Mouse (Mus musculus) testis, adult 2 months (tissue): Measurements from ENCODE around the gene Slit1.

Source experiments
- CTCF ChIP-seq: fragments of 200-500 bp; IDR thresholded peaks from 2 replicates; pipeline ENCODE4 v1.5.1; 2012; ENCODE audit warnings: low read depth, mild to moderate bottlenecking, inconsistent platforms, low read length, moderate library complexity; ENCODE audit not compliant: control insufficient read depth, insufficient read depth, insufficient replicate concordance
- POLR2A ChIP-seq: fragments of 200-500 bp; IDR thresholded peaks from 2 replicates; pipeline ENCODE4 v1.6.1; 2012; ENCODE audit warnings: low read depth, mild to moderate bottlenecking, inconsistent platforms, low read length, moderate library complexity; ENCODE audit not compliant: control insufficient read depth

DNA sequence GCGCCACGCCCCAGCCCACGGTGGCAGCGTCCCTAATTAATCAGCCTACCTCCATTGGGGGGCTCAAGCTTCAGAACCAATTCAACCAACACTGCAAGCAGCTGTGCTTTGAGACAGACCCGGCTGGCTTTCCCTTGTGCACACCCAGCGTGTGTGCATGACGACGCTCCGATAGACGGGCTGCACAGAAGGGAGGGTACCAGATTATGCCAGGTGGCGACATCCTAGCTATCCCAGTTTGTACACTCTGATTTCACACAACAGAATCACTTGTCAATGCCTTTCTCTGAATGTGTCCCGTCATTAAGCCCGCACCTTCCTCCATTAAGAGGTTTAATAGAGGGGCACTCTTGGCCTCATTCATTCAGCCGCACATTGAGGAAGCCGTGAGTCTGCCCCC, 11.3 kb upstream of the Slit1 start:
- TF ChIP-seq CTCF (no peak), POLR2A (no peak)
